Mouse (Mus musculus) neural tube, embryonic 11.5 days (tissue): ENCODE data around the gene Cblb. TPM values are rescaled to one million over a fixed set of nuclear protein-coding genes. Genes with fewer than 3 reads are reported as not detected.
A peak's percentile ranks its signal among the peaks of the same experiment; 100 is the strongest.

ENCODE experiments used
- ATAC-seq: fragments of 200-750 bp; cut with Nextera tagmentation; 2 replicates; pipeline ENCODE4 v1.8.0; 2017; ENCODE audit warnings: moderate number of reproducible peaks, mild to moderate bottlenecking, moderate TSS enrichment, moderate library complexity; ENCODE audit not compliant: insufficient read depth, low FRiP score, low TSS enrichment
- DNase-seq: peaks from one replicate; pipeline ENCODE4 v3.0.0-alpha.2; 2015; ENCODE audit warnings: low spot score
- H3K27ac ChIP-seq: fragments of 300-500 bp; sonication (generic); 2 replicates; pipeline ENCODE4 v1.5.1; 2014; ENCODE audit warnings: low read depth, mild to moderate bottlenecking, low read length
- H3K27me3 ChIP-seq: fragments of 300-500 bp; sonication (generic); 2 replicates; pipeline ENCODE4 v1.6.1; 2014; ENCODE audit warnings: mild to moderate bottlenecking, low read length, mixed read lengths; ENCODE audit not compliant: control insufficient read depth, insufficient read depth
- H3K36me3 ChIP-seq: fragments of 300-500 bp; sonication (generic); 2 replicates; pipeline ENCODE4 v1.6.1; 2014; ENCODE audit warnings: mild to moderate bottlenecking, low read length, moderate library complexity, mixed read lengths; ENCODE audit not compliant: control insufficient read depth, insufficient read depth
- H3K4me1 ChIP-seq: fragments of 300-500 bp; sonication (generic); 2 replicates; pipeline ENCODE4 v1.6.1; 2014; ENCODE audit warnings: low read length, mixed read lengths; ENCODE audit not compliant: control insufficient read depth, insufficient read depth
- H3K4me2 ChIP-seq: fragments of 300-500 bp; sonication (generic); 2 replicates; pipeline ENCODE4 v1.6.1; 2014; ENCODE audit warnings: low read depth, mild to moderate bottlenecking, moderate library complexity
- H3K4me3 ChIP-seq: fragments of 300-500 bp; sonication (generic); 2 replicates; pipeline ENCODE4 v1.5.1; 2014; ENCODE audit warnings: low read depth, low read length
- H3K9ac ChIP-seq: fragments of 300-500 bp; sonication (generic); 2 replicates; pipeline ENCODE4 v1.6.1; 2014; ENCODE audit warnings: mild to moderate bottlenecking, low read length
- H3K9me3 ChIP-seq: fragments of 300-500 bp; sonication (generic); 2 replicates; pipeline ENCODE4 v1.6.1; 2016; ENCODE audit warnings: low read length; ENCODE audit not compliant: control insufficient read depth
- WGBS: fragments of 180-500 bp; shearing (Covaris S2); extraction: QIAGEN DNeasy Blood & Tissue Kit; methylation state at CpG from one replicate; pipeline ENCODE4 v1.1.7; 2014; 5-methylcytosine and 5-hydroxymethylcytosine counted together
- polyA plus RNA-seq: library from polyadenylated mRNA; unstranded; fragments of >200 nt; fragmentation: Nextera tagmentation; extraction: Ambion mirVana; gene quantifications from 2 replicates; pipeline ENCODE4 v1.2.1, GENCODE M21; 2014

The Cblb gene
- polyA plus RNA-seq, 1 experiment from 2014 or later = 41.7 TPM

- H3K36me3 ChIP-seq = no peaks in the 10 kb centered on the region
- no peaks in the 10 kb centered on the region for H3K27me3 ChIP-seq
- H3K9ac ChIP-seq = no peak overlapping the region
- H3K4me1 ChIP-seq = no peaks in the 10 kb centered on the region
- no peak for DNase-seq
- H3K4me2 ChIP-seq = no peak overlapping the region
- ATAC-seq = no peak
- no peak overlapping the region for H3K27ac ChIP-seq
- no peaks in the 10 kb centered on the region for H3K9me3 ChIP-seq
- no peak overlapping the region for H3K4me3 ChIP-seq
- 90% methylated on average over 5 of the region's 5 CpGs for WGBS
Observed at GRCm38 (mm10) chr16:52107836-52108235, 76.8 kb downstream of the Cblb start.

DNA sequence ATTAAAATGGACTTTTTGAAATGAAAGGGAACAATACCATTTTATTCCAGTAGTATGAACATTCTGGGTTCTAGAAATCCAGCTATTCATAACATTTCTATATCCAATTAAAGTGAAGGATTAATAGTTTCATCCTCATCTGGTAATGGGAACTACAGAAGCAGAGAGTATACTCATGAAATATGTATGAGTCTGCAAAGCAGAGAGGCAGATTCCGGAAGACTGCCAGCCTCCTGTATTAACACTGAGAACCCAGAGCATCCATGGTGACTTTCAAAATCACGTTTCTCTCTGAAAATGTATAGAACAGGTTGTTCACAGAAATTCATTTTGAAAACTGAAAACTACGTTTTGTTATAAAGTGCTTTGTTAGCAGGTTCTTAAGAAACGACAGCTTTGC is 83.4 kb downstream of the Cblb start:
- Histone ChIP-seq H3K4me3 (no peak overlapping the region), H3K9ac (no peak overlapping the region), H3K4me2 (no peak overlapping the region), H3K9me3 (no peaks in the 10 kb centered on the region), H3K4me1 (no peaks in the 10 kb centered on the region), H3K27me3 (no peaks in the 10 kb centered on the region), H3K27ac (no peak overlapping the region), H3K36me3 (no peaks in the 10 kb centered on the region)
- no peak; the same call in 1 of the 2 replicates for ATAC-seq
- DNase-seq = no peak
- WGBS = 68% methylated on average over 4 of the region's 4 CpGs

GRCm38 (mm10) chr16:52119003-52119402 is 88.0 kb downstream of the Cblb start:
- no peaks in the 10 kb centered on the region for H3K36me3 ChIP-seq
- H3K9ac ChIP-seq = no peak overlapping the region
- H3K4me2 ChIP-seq = no peak overlapping the region
- no peaks in the 10 kb centered on the region for H3K27me3 ChIP-seq
- H3K4me1 ChIP-seq = no peaks in the 10 kb centered on the region
- WGBS = 79% methylated on average over 4 of the region's 4 CpGs
- no peak overlapping the region for H3K27ac ChIP-seq
- DNase-seq = no peak
- ATAC-seq = no peak
- no peak overlapping the region for H3K4me3 ChIP-seq
- no peaks in the 10 kb centered on the region for H3K9me3 ChIP-seq

- no peak overlapping the region for H3K4me2 ChIP-seq
- no peak overlapping the region for H3K4me3 ChIP-seq
- no peak overlapping the region for H3K9ac ChIP-seq
- DNase-seq (no peak), ATAC-seq (no peak)
- H3K27ac ChIP-seq = no peak overlapping the region
- H3K27me3 ChIP-seq = no peaks in the 10 kb centered on the region
- H3K36me3 ChIP-seq = no peaks in the 10 kb centered on the region
- no peaks in the 10 kb centered on the region for H3K9me3 ChIP-seq
- no peaks in the 10 kb centered on the region for H3K4me1 ChIP-seq
Observed at GRCm38 (mm10) chr16:52124974-52125373, 93.9 kb downstream of the Cblb start.

DNA sequence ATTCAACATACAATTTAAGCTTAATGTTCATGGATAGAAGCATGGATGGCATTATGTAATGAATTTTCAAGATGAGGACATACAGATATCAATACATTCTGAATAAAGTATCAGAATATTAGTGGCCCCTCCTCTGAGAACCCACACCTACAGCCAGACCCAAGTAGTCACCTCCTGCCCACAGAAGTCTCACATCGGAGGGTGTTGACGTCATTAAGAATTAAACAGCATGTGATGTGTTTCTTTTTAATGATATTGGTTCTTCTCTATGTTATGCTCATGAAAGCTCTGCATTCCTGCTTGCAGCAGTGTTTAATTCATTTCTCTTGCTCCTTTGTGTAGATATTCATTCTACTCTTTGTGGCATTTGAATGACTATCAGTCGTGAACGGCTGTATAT is 94.9 kb downstream of the Cblb start:
- Histone ChIP-seq H3K9me3 (no peaks in the 10 kb centered on the region), H3K9ac (no peak overlapping the region), H3K4me3 (no peak overlapping the region), H3K4me2 (no peak overlapping the region), H3K27ac (no peak overlapping the region), H3K27me3 (no peaks in the 10 kb centered on the region), H3K36me3 (no peaks in the 10 kb centered on the region), H3K4me1 (no peaks in the 10 kb centered on the region)
- DNase-seq = no peak
- WGBS = 92% methylated on average over 4 of the region's 4 CpGs
- no peak for ATAC-seq

- Histone ChIP-seq H3K27ac (no peak overlapping the region), H3K4me3 (no peak overlapping the region), H3K4me1 (no peaks in the 10 kb centered on the region), H3K36me3 (no peaks in the 10 kb centered on the region), H3K27me3 (no peaks in the 10 kb centered on the region), H3K4me2 (no peak overlapping the region), H3K9me3 (no peaks in the 10 kb centered on the region), H3K9ac (no peak overlapping the region)
- 88% methylated on average over 5 of the region's 5 CpGs for WGBS
- DNase-seq = no peak
- no peak for ATAC-seq
Observed at GRCm38 (mm10) chr16:52129357-52129905, 98.4 kb downstream of the Cblb start.

DNA sequence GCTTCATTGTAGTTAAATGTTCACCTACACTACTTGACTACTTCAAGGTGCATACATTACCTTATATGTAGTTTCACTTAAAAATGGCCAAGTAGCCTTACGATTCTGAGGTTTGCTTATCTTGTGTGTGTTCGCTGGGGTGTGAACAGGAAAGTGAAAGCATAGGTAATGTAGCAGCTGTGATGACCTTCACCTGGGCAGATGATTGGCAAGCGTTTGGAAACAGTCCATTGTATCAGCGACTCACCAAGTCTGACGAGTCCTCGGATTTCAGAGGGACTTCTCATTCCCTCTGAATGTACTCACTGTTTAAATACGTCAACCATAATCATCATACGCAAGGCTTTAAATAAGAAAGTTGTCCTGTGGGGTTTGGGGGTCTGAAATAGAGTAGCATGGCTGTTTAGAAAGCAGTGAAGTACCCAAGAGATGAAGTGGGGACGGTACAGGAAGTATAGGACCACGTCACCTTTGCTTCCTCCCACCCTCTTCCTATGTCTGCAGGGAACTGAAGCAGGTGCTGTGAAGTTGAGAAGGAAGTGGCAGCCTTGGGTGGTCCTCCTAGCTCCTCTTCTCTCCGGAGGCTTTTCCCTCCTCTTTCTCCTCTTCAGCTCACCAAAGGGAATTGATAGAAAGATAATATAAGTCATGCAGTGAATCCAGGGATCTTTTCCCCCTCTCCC is 101.9 kb downstream of the Cblb start:
- no peak overlapping the region for H3K4me2 ChIP-seq
- no peak overlapping the region for H3K27ac ChIP-seq
- H3K4me1 ChIP-seq = no peaks in the 10 kb centered on the region
- ATAC-seq = no peak
- H3K36me3 ChIP-seq = no peaks in the 10 kb centered on the region
- no peak for DNase-seq
- no peaks in the 10 kb centered on the region for H3K27me3 ChIP-seq
- WGBS = 92% methylated on average over 11 of the region's 11 CpGs
- H3K4me3 ChIP-seq = no peak overlapping the region
- no peak overlapping the region for H3K9ac ChIP-seq
- H3K9me3 ChIP-seq = no peaks in the 10 kb centered on the region

DNA sequence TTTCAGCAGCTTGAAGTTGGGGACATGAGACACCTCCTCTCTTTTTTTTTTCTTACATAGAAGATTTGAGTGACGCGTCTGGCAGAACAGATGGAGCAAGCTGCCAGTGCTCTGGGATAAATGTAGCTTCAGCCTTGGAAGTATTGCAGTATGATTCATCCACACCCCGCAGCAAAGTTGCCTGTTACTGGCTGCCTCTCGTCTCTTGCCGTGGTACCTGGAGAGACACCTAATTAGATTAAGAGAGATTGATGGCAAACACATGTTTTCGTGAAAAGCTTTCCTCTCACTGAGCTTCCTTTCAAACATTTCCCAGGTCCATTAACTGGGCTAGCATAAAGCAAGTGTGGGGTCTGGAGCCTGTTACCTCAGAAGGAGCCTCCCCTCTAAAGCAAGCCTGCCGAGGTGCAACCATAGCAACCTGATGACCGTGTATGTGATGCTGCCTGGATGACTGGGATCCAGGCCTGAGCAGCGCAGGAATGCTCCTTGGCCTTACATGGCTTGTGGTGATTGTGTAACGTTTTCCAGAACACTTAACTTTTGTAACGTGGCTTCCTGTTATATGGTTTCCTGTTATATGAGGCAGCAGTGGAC is 103.7 kb downstream of the Cblb start:
- ATAC-seq (no peak), DNase-seq (peak; percentile 17)
- Histone ChIP-seq H3K27ac (no peak overlapping the region), H3K9ac (no peak overlapping the region), H3K4me1 (no peaks in the 10 kb centered on the region), H3K4me3 (no peak overlapping the region), H3K36me3 (no peaks in the 10 kb centered on the region), H3K9me3 (no peaks in the 10 kb centered on the region), H3K4me2 (no peak overlapping the region), H3K27me3 (no peaks in the 10 kb centered on the region)
- WGBS = 64% methylated on average over 11 of the region's 11 CpGs
